Mouse (Mus musculus) kidney, postnatal 36 days (tissue): ENCODE measurements around the gene N4bp1.
A peak's percentile ranks its signal among the peaks of the same experiment; 100 is the strongest.

Experiments used
- DNase-seq, 2 experiments: peaks; one replicate each; pipeline ENCODE4 v3.0.0; 2021 to 2022; ENCODE audit warnings: mixed read lengths in 2 of 2

The N4bp1 gene

DNA sequence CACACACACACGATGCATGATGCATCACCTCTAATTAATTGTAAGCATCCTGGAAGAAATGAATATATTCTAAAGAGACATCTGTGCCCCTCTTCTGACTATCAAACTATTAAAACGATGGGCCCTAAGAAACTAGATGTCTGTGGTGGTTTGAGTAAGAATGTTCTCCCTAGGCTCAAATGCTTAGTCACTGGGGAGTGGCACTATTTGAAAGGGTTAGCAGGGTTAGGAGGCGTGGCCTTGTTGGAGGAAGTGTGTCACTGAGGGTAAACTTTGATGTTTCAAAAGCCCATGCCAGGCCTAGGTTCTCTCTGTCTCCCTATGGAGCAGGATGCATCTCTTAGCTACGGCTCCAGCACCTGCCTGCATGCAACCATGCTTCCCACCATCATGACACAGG lies 10.3 kb upstream of the N4bp1 start:
- no peak for DNase-seq

DNA sequence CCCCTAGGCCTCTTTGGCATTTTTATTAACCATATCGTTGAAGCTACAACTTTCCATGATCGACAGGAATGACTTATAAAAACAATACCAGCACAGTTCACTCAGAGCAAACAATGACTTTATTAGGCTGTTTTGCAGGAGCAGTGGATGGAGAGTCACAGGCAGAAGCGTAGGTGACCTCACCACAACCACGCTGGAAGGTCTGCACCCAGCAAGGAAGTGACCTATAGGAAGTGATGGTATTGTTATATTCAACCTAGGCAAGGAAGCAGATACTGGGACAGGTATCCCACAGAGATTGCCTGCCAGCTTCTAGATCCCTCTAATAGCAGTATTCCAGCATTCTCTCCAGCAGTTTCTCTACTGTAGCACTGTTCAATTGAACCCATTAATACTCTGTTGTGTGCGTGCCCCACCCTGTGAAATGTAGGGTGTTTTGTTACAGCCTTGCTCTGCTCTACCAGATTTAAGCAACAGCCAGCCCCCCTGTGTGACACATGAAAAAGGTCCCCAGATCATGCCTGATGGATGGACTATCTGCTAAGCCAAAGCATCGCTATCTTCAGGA lies 9.2 kb upstream of the N4bp1 start:
- DNase-seq: no peak

DNA sequence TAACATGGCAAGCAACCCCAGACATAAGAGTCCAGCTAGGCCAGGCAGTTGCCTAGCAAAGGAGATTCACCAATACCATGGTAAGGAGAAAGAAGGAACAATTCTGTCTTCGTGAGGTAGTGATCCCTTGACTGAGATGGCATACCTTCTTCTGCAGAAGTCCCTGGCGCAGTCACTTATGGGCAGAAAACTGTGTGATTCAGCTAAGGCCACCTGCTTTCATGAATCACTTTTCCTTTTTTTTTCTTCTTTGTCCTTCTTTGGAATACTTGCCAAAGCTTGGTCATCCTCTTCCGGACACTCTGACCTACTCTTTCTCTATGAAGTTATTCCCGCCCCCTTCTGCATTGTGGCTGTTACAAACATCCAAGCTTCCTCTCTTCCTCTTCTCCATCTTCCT lies 8.5 kb upstream of the N4bp1 start:
- no peak for DNase-seq

DNA sequence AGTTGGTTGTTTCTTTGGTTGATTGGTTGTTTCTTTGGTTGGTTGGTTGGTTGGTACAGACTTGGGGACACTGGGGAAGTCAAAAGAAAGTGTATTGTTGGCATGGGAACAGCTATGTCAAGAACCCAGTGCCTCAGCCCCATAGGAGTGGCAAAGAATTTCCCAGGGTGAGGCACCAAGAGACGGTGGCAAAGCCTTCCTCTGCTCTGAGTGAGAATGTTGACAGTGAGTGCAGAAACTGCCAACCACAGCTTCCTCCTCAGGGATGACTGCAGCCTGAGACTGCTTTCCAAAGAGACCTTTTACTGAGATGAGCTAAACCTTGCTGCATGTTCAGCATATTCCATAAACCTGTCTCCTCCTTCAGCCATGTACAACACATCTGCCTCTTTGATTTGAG lies 6.5 kb upstream of the N4bp1 start:
- DNase-seq: no peak

DNA sequence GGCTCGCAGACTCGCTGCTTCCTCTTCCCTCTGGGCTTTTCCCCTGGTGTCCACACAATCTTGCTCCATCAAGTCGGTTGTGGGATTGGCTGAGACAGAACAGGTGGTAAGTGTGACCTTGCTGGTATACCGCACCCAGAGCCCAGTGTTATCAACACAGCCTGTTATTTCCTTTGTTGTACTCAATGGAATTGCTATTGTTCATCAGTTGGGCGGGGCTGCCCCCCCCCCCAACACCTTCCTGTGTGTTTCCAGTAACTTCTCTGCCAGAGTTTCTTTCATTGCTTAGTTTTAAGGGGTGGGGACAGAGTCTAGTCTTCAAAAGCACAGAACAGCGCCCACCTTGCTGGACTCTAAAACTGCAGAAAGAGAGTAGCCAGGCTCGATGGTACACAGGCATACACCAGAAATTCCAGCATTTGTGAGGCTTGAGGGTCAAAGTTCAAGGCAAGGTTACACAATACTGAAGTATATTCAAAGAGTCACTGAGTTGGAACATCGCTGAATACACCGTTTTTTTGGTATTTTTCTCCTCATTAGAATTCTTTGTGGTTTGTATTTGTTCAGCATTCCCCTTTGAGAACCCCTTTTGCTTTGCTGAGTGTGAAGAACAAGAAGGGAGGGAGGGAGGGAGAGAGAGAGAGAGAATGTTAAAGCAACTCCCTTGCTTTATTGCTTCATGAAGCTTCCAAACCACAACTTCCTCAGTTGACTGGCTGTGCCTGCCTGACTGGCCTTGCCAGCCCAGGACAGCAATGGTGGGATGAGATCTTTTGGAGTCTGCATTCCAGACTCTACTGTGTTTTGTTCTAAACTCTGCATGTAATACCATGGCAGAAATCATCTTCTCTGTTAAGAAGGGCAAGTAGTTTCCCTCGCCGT lies 3.2 kb upstream of the N4bp1 start:
- peak; percentile 59 to 77 for DNase-seq

DNA sequence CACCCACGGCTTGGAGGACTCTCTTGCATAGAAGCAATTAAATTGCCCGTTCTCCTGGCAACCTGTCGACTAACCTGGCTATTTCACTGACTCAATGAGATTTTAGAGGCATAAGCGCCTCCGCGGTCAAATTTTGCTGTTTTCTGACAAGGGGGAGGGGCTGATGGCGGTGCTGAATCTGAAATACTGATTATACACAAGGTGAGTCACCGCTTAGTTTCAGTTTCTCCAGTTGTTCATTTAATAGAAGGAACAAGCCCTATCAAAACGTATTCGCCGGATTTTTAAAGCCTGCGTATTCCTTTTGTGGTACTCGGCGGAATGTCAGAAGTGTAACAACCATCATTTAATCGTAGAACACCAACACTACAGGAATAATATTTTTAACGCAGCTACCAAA lies 991 bp downstream of the N4bp1 start:
- DNase-seq: peak in 1 of 2 experiments; percentile 51

DNA sequence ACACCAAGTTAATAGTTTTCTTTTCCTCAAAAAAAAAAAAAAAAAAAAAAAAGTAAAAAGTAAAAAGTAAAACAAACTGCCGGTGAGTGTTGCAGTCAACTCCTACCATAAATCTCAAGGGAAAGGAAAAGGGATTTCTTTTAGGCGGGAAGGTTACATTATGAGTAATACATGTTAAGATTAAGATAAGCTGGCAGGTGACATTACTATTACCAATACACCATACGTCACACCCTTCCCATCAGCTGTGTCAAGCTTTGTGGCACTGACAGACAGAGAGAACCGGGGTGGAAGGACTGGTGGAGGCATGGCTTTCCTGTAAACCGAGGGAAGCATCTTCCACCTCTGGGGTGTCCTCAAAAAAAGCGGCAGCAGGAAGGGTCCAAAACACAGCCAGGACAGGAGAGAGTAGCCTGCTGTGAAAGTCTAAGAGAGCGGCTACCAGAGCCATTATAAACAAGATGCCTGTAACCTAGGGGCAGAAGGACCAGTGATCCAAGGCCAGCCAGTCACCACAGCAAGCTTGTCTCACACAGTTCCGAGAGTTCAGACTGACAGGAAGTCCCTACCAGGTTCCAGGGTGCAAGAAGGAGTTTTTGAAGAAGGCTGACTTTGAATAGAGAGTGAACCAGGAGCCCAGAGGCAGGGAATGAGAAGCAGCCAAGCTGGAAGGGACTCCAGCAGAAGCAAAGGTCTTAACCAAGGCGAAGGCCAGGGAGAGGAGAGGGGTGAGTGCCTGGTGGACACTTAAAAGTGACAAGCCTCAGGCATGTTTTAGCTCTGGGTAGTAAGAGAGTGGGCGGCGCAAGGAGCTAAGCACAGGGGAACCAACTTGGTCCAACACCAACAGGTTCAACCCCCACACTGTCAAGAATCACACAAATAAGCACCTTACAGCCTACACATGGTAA lies 2.2 kb downstream of the N4bp1 start:
- no peak for DNase-seq

DNA sequence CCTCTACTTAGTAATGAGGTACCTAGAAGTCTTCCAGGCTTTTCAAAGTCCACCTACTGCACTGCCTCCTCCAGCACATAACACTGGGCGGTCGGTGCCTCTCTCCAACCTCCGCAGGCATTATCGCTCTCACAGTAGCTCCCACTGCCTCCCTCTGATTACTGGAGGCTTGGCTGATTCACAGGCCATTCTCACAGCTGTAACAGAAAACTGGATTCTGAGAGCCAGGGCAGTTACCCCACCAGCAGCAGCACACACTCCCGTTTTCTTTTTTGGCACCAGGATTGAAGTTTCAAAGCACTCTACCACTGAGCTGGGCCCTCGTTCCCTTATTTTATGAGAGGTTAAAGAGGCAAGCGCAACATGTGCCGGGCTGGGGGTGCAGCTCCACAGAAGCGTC lies 3.1 kb downstream of the N4bp1 start:
- peak in 1 of 2 experiments; percentile 37 for DNase-seq

DNA sequence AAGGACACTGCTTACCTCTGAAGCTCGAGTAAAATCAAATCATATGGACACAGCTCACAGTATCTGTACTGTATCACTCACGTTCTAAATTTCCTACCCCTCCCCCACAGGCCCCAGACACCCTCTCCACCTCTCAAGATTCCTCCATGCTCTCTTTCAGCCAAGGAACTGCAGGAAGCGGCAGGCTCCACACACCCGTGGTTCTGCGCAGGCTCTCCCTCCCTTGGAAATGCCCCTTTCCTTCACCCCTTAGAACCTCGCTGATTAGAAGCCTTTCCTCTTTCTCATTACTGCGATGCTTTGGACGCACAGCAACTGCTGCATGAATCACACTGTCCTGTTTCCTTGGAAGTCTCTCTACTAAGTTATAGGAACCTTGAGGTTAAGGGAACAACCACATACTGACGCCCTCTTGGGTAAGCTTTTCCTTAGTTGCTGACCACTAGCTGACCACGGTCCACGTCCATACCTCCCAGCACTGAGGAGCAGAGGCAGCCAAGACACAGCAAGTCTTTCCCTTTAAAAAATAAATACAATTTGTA lies 3.9 kb downstream of the N4bp1 start:
- DNase-seq: no peak

DNA sequence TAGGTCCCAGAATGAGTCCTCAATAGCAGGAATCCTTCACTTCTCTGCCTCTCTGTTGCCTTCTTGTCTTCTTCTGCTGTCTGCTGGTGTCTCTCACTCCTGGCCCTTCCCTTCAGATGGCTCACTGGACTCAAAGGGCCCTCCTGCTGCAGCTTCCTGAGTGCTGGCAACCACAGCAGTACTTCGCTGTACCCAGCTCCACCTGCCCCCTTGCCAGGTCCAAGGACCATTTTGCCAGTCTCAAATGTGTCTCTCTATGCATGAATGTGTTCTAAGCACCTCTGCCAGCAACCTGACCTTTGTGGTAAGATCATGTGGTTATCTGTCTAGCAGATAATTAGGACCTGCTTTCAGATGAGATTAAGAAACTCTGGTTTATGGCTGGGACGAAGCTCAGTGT lies 8.2 kb downstream of the N4bp1 start:
- peak; percentile 70 to 74 for DNase-seq

DNA sequence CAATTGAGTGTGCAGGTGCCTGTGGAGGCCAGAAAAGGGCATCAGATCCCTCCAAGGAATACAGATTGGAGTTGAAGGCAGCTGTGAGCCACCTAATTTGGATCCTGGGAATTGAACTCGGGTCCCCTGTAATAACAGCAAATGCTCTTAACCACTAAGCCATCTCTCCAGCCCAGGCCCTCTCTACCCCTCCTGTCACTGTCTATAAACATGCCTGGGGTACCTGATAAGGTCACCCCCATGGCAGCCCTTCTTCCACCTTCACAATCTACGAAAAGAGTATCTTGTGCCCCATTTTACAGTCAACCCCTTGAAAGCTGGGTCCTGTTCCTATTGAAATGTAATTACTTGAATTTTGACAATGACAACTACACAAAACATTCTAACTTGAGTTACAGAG lies 11.0 kb downstream of the N4bp1 start:
- no peak for DNase-seq

DNA sequence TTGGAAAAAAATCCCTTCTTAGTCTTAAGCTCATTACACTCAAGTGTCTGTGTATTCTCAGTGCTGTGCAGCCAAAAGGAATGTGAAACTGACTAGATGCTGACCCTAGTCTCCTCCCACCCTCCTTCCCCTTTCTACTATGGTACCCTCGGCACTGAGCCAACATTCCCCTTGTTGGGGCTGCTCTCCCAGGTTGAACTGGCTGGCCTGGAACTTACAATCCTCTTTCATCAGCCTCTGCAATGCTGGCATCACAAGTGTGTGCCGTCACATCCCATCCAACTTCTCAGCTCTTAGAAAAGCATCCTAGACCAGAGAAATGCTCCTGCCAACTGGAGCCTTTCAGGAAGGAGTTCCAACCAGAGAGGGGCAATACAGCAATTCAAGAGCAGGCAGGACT lies 11.9 kb downstream of the N4bp1 start:
- peak; percentile 53 to 75 for DNase-seq

DNA sequence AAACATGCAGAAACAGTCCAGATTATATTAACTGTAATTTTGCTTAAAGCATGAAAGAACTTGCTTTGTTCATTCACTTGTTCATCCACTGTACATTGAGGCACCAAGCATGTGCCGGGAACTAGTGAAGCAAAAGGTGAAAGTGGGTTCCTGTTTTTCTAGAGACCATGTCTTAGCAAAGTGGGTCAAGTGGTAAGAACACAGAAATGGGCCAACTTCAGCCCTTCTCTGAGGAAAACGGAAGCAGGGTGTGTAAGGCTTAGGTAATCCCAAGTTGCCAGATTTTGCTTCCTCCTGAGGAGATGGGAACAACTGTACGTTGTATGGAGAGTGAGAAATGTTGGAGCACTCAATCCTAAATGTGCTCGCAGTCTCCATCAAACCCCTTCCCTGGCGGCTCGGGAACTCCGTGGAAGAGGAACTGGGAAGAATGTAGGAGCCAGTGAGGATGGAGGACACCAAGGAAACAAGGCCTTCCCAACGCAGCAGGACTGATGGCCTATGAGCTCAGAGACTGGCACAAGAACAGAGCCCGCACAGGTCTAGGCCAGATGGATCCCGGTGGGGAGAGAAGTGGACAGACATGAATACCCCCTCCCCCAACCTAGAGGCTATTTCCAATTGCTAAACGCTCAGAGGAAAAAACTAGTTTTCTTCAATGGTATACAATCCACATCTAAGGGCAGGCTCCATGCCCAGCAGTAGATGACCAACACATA lies 12.8 kb downstream of the N4bp1 start:
- DNase-seq: no peak

DNA sequence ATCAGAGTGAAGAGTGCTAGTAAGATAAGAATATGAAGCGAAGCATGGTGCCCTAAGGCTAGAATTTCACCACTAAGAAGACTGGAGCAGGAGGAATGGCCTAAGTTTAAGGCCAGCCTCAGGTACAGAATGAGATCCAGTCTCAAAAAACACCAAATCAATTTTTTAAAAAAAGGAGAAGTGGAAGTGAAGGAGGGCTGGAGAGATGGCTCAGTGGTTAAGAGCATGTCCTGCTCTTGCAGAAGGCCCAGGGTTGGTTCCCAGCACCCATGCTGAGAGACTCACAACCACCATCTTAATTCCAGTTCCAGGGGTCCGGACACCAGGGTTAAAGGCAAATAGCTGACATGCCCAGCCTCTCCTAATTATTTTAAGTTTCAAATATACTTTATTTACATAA lies 13.6 kb downstream of the N4bp1 start:
- DNase-seq: no peak

DNA sequence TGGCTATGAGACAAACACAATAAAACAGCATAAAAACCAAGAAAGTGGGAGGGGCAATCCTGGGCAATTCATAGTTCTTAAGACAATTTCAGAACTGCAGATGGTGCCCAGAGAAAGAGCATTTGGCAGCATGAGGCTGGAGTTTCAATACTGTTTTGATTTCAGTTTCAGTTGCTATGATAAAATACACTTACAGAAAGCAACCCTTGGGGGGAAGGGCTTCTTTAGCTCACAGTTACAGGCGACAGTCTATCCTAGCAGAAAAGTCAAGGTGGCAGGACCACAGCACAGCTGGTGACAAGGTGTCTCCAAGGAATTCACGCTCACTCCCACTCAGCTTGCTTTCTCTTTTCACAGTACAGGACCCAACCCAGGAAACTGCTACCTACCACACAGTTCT lies 14.3 kb downstream of the N4bp1 start:
- DNase-seq: no peak

DNA sequence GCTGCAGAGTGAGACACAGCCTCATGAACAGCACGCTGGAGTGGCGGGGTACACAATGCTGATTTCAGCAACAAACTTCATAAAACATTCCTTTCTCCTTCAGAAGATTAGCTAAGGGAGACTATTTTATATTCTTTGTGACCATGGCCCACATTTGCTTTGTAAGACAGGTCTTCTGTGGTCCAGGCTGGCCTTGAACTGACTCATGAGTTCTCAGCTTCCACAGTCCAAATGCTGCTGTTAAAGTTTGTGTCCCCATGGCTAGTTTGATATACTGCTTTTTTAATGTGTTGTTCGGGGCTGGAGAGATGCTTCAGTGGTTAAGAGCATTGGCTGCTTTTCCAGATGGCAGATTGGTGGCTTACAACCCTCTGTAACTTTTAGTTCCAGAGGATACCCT lies 17.0 kb downstream of the N4bp1 start:
- DNase-seq: no peak

DNA sequence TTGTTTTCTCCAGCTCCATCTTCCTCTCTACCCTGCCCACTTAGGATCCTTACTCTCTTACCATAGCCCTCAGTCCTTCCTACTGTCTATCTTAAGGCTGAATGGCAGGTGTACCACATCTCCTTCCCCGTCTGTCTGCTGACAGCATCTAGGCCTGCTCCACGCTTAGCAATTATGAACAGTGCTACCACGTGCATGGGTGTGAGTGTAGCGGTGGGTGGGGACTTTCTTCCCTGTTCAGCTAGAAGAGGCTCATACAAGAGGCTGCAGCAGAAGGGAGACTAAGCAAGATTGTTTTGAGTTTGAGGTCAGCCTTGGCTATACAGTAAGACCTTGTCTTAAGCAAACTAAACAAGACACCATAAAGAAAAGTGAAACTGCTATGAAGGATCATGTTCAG lies 20.3 kb downstream of the N4bp1 start:
- DNase-seq: no peak

DNA sequence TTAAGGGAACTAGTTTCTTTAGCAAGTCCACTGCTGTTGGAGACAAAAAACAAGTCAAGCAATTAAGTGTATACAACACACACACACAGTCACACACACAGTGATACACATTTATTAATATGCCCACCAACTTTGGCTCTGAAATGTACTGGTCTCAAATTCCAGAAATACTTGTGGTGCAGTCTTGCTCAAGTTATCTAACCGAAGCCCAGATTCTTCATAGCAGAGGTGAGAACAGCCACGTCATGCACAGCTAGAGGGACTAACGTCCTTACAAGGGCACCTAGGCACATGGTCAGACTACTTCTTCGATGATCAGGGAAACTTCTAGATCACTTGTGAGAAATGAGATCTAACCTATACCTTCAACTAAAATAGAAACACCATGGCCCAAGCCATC lies 22.2 kb downstream of the N4bp1 start:
- no peak for DNase-seq

DNA sequence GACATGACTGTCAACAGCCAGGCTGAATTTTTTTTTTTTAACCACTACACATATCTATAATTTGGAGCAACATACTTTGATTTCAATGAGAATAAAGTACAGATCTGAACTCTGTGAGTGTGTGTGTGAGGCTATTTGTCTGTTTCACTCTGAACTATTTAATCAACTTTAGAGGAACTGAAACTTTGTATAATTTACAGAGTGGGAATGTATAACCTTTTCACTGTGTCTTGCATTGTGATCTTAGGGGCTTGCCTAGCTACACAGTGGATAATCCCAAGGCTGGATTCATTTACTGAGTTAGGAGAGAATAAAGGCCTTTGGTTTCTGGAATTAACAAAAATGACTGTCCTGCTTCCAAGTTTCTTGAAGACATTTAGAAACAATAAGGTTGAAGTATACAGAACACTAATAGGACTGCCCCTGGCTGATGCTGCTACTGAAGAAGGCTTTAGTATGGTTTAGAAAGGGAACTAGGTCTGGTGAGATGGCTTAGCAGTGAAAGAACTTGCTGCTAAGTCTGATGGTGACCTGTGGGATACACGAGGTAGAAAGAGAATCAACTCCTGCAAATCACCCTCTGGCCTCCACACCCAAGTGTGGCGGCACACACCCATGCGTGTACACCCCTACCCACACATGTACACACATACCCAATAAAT lies 22.8 kb downstream of the N4bp1 start:
- DNase-seq: no peak

DNA sequence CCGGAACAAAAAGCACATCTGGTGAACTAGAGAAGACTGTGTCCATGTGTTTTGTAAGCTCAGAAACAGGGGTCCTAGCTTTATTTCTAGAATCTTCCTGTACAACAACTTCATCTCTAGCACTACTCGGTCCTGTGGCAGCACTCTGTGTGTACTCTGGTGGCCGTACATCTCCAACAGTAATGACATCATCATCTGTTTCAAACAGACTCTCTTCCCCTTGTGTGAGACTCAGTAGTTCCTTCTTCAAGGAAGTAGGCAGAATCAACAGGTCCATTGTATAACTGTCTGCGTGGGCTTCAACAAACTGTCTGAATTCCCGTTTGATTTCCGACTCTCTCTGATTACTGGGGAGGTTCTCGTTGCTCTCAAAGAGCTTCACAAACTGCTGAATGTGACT lies 23.5 kb downstream of the N4bp1 start:
- DNase-seq: no peak

DNA sequence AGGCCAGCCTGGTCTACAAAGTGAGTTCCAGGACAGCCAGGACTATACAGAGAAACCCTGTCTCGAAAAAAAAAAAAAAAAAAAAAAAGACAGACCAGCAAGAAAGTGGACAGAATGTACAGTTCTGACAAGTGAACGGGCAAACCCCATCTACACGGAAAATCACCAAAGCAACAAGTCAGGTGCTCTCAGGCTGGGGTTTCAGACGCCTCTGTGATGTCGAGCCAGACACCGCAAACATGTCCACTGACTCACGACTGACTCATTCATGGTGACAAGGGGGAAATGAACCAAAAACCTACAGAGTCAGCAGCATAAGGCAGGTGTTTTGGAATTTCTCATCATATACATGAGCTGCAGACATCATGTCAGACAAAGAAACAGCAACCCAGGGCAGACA lies 28.8 kb downstream of the N4bp1 start:
- DNase-seq: no peak

DNA sequence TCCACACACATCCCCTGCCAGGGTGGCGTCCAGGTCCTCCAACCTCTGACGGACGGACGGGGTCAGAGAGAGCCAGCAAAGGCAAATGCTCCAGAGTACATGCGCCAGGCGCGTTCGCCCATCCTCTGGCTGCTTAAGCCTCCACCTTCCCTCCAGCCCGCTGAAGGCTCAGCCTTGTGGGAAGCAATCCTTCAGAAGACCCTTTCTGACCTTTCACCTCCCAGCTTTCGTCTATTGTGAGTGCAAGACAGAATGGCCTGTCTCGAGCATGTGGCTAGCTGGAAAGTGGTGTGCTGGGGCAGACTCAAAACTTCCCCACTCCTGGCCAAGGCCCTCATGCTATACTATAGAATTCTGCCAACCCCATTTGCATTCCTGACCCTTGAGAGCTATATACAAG lies 30.4 kb downstream of the N4bp1 start:
- DNase-seq: no peak
